Mouse (Mus musculus): ENCODE results near the gene Kxd1. TPM values are rescaled to one million over a fixed set of nuclear protein-coding genes. Genes with fewer than 3 reads are reported as not detected.

Gene Kxd1
- total and polyA plus RNA-seq, 2 experiments from 2014 or later = 36.3 to 53.1 TPM

DNA sequence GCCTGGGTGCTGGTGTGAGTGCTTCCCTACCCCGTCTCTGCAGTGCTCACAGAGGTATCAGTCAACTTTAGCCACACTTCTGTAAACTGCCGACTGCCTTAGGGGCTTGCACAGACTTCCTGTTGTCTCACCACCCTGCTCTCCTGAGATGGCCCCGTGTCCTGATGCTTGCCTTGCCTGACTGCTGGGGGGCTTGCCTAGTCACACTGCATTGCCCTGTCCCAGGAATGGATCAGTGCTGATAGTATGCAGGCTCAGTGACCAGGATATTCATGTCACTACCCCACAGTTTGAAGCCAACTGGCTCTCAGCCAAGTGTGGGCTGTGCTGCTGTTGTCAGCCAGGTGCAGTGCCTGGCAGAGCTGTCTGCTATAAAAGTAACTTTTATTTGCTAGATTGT is 37.8 kb upstream of the Kxd1 start:
- DNase-seq (ENCODE audit: low spot score) = no peak
- no peak overlapping the region for H3K9ac ChIP-seq (replicated peaks; ENCODE audit: low read length, poor library complexity, severe bottlenecking)
- H3K36me3 ChIP-seq (ENCODE audit: insufficient read depth, low read length) = no peaks in the 10 kb centered on the region
- no peaks in the 10 kb centered on the region for H3K27me3 ChIP-seq (ENCODE audit: insufficient read depth, low read length)
- no peak for ATAC-seq (ENCODE audit: low FRiP score)
- no peak for TF ChIP-seq CTCF (IDR thresholded peaks at IDR 0.05)
- no peaks in the 10 kb centered on the region for H3K9me3 ChIP-seq (ENCODE audit: low read length)
- H3K4me1 ChIP-seq (ENCODE audit: insufficient read depth, low read length) = peaks cover 3% of the 10 kb centered on the region; the same call in 1 of the 2 replicates
- 78% methylated on average over 3 of the region's 3 CpGs for WGBS
- H3K27ac ChIP-seq (ENCODE audit: low read depth, low read length) = no peak overlapping the region
- no peak overlapping the region for H3K4me3 ChIP-seq (ENCODE audit: low read depth, low read length)
- H3K4me2 ChIP-seq (ENCODE audit: low read depth, low read length, poor library complexity, severe bottlenecking) = no peak overlapping the region

- H3K4me3 ChIP-seq (ENCODE audit: low read depth, low read length) = no peak overlapping the region
- H3K9ac ChIP-seq (replicated peaks; ENCODE audit: low read length, poor library complexity, severe bottlenecking) = no peak overlapping the region
- no peaks in the 10 kb centered on the region for H3K36me3 ChIP-seq (ENCODE audit: insufficient read depth, low read length)
- ATAC-seq (ENCODE audit: low FRiP score) (no peak), DNase-seq (ENCODE audit: low spot score) (no peak)
- no peak overlapping the region for H3K27ac ChIP-seq (ENCODE audit: low read depth, low read length)
- TF ChIP-seq CTCF (IDR thresholded peaks at IDR 0.05) = no peak
- no peak overlapping the region for H3K4me2 ChIP-seq (ENCODE audit: low read depth, low read length, poor library complexity, severe bottlenecking)
- H3K27me3 ChIP-seq (ENCODE audit: insufficient read depth, low read length) = no peaks in the 10 kb centered on the region
- WGBS = 82% methylated on average over 3 of the region's 3 CpGs
- no peaks in the 10 kb centered on the region for H3K9me3 ChIP-seq (ENCODE audit: low read length)
- peaks cover 8% of the 10 kb centered on the region; the same call in 1 of the 2 replicates for H3K4me1 ChIP-seq (ENCODE audit: insufficient read depth, low read length)
Observed at GRCm38 (mm10) chr8:70564696-70565235, 37.0 kb upstream of the Kxd1 start.

DNA sequence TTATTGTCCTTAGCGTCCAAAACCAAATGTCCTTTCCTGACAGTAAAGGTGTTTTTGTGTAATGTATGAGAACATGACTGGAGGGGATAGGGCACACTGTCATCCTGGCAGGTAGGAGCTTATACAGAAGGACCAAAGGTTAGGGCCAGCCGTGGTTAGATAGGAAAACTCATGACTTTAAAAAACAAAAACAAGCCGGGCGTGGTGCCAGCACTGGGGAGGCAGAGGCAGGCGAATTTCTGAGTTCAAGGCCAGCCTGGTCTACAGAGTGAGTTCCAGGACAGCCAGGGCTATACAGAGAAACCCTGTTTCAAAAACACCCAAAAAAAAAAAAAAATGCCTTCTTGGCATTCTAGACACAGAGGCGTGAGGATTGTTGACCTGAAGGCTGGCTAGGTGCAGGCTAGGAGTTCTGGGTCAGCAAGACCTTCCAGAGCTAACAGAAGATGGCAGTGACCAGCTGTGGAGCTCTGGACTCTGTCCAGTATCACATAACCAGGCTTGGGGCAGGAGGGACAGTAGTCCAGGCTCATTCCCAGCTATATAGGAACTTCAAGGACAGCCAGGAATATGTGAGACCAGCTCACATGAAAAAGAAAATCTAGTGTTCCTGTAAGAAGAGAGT is 36.1 kb upstream of the Kxd1 start:
- 92% methylated on average over 6 of the region's 6 CpGs for WGBS
- no peaks in the 10 kb centered on the region for H3K9me3 ChIP-seq (ENCODE audit: low read length)
- no peak overlapping the region for H3K27ac ChIP-seq (ENCODE audit: low read depth, low read length)
- H3K36me3 ChIP-seq (ENCODE audit: insufficient read depth, low read length) = no peaks in the 10 kb centered on the region
- peaks cover 8% of the 10 kb centered on the region; the same call in 1 of the 2 replicates for H3K4me1 ChIP-seq (ENCODE audit: insufficient read depth, low read length)
- DNase-seq (ENCODE audit: low spot score) (no peak), ATAC-seq (ENCODE audit: low FRiP score) (no peak)
- H3K4me3 ChIP-seq (ENCODE audit: low read depth, low read length) = no peak overlapping the region
- no peaks in the 10 kb centered on the region for H3K27me3 ChIP-seq (ENCODE audit: insufficient read depth, low read length)
- no peak for TF ChIP-seq CTCF (IDR thresholded peaks at IDR 0.05)
- no peak overlapping the region for H3K9ac ChIP-seq (replicated peaks; ENCODE audit: low read length, poor library complexity, severe bottlenecking)
- H3K4me2 ChIP-seq (ENCODE audit: low read depth, low read length, poor library complexity, severe bottlenecking) = no peak overlapping the region

DNA sequence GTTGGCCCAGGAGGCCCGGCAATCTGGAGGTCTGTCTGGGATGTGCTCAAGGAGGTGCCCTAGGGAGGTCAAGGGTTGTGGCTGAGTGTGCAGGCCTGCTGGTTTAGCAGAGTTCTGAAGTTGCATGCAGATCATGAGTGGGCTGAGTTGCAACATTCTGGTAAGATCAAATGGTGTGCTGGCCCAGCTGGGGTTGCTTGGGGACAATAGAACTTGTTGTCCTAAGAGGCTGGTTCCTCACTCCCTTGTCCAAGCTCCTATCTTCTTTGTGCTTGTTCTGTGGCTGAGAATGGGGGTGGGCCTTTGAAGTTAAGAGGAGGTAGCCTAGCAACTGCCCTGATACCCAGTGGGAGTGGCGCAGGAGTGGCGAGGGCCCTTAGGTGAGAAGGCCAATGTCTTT is 35.0 kb upstream of the Kxd1 start:
- H3K27me3 ChIP-seq (ENCODE audit: insufficient read depth, low read length) = no peaks in the 10 kb centered on the region
- no peaks in the 10 kb centered on the region for H3K36me3 ChIP-seq (ENCODE audit: insufficient read depth, low read length)
- H3K9me3 ChIP-seq (ENCODE audit: low read length) = no peaks in the 10 kb centered on the region
- H3K4me2 ChIP-seq (ENCODE audit: low read depth, low read length, poor library complexity, severe bottlenecking) = no peak overlapping the region
- H3K27ac ChIP-seq (ENCODE audit: low read depth, low read length) = no peak overlapping the region
- H3K9ac ChIP-seq (replicated peaks; ENCODE audit: low read length, poor library complexity, severe bottlenecking) = no peak overlapping the region
- H3K4me3 ChIP-seq (ENCODE audit: low read depth, low read length) = no peak overlapping the region
- peaks cover 8% of the 10 kb centered on the region; the same call in 1 of the 2 replicates for H3K4me1 ChIP-seq (ENCODE audit: insufficient read depth, low read length)
- ATAC-seq (ENCODE audit: low FRiP score) = no peak
- 85% methylated on average over 3 of the region's 3 CpGs for WGBS
- TF ChIP-seq CTCF (IDR thresholded peaks at IDR 0.05) = no peak
- no peak for DNase-seq (ENCODE audit: low spot score)

DNA sequence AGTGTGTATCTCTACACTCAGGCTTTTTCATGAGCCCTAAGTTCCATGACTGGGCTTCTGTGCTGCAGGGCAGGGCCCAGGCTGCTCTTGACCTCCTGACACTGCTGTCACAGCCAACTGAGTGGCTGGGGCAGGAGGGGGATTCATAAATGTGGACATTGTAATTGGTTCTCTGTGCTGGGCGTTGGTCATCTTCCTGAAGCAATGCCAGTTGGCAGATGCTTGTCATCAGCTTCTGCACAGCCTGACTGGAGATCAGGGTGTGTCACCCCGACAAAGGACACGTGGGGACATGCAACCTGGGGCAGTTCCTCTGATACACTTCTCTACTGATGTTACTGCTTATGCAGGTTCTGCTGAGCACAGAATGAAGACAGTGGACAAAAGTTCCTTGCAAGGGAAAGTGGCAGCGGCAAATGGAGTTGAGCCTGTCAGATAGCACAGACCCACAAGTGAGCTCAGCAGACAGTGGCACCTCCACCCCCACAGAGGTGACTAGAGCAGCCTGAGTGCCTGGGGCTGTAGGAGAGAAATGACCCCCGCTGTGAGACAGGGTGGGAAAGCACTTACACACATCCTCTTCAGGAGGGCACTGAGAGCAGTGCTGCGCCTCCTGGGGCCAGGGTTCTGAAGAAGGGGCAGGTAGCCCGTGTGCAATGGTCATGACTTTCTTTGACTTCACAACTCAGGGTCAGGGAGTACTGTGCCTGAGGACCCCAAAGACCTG is 34.2 kb upstream of the Kxd1 start:
- Histone ChIP-seq H3K4me2 (ENCODE audit: low read depth, low read length, poor library complexity, severe bottlenecking) (no peak overlapping the region), H3K27ac (ENCODE audit: low read depth, low read length) (no peak overlapping the region), H3K27me3 (ENCODE audit: insufficient read depth, low read length) (no peaks in the 10 kb centered on the region), H3K9ac (replicated peaks; ENCODE audit: low read length, poor library complexity, severe bottlenecking) (no peak overlapping the region), H3K4me3 (ENCODE audit: low read depth, low read length) (no peak overlapping the region), H3K4me1 (ENCODE audit: insufficient read depth, low read length) (peaks cover 8% of the 10 kb centered on the region; the same call in 1 of the 2 replicates), H3K9me3 (ENCODE audit: low read length) (no peaks in the 10 kb centered on the region), H3K36me3 (ENCODE audit: insufficient read depth, low read length) (peaks cover 3% of the 10 kb centered on the region; the same call in 1 of the 2 replicates)
- no peak for TF ChIP-seq CTCF (IDR thresholded peaks at IDR 0.05)
- no peak for ATAC-seq (ENCODE audit: low FRiP score)
- no peak for DNase-seq (ENCODE audit: low spot score)
- WGBS = 85% methylated on average over 7 of the region's 7 CpGs

DNA sequence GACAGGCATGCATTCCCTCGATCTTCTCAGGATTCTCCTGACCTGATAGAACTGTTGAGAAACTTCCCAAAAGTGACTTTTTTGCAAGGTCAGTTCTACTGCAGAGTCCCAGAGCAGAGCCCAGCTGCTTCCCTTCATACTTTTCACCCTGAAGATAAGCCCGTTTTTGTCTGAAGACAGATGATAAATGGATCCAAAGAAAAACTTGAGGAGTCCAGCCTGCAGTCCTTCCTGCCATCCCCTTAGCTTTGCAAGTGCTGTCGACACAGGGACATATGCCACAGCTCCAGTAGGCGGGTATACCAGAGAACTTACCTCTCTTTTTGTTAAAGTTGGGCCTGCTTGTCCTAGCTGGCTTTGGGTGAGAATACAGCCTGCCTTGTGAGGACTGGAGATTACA is 33.6 kb upstream of the Kxd1 start:
- Histone ChIP-seq H3K4me1 (ENCODE audit: insufficient read depth, low read length) (peaks cover 8% of the 10 kb centered on the region; the same call in 1 of the 2 replicates), H3K9me3 (ENCODE audit: low read length) (no peaks in the 10 kb centered on the region), H3K4me2 (ENCODE audit: low read depth, low read length, poor library complexity, severe bottlenecking) (no peak overlapping the region), H3K9ac (replicated peaks; ENCODE audit: low read length, poor library complexity, severe bottlenecking) (no peak overlapping the region), H3K27me3 (ENCODE audit: insufficient read depth, low read length) (no peaks in the 10 kb centered on the region), H3K4me3 (ENCODE audit: low read depth, low read length) (no peak overlapping the region), H3K36me3 (ENCODE audit: insufficient read depth, low read length) (peaks cover 3% of the 10 kb centered on the region; the same call in 1 of the 2 replicates), H3K27ac (ENCODE audit: low read depth, low read length) (no peak overlapping the region)
- 84% methylated on average over 4 of the region's 4 CpGs for WGBS
- no peak for TF ChIP-seq CTCF (IDR thresholded peaks at IDR 0.05)
- ATAC-seq (ENCODE audit: low FRiP score) (no peak), DNase-seq (ENCODE audit: low spot score) (no peak)
